Mouse (Mus musculus) ES-E14 (cell line): ENCODE measurements around the gene Mast4. TPM values are rescaled to one million over a fixed set of nuclear protein-coding genes. Genes with fewer than 3 reads are reported as not detected.

Experiments
- DNase-seq: peaks from one replicate; pipeline ENCODE4 v3.0.0-alpha.2; 2013; ENCODE audit warnings: low read depth, low spot score
- H3K27ac ChIP-seq: 2 replicates; pipeline ENCODE4 v1.5.1; 2012; ENCODE audit warnings: low read depth, mild to moderate bottlenecking, low read length, moderate library complexity, mixed read lengths; ENCODE audit not compliant: poor library complexity, insufficient read depth, severe bottlenecking
- H3K36me3 ChIP-seq: 2 replicates; pipeline ENCODE4 v1.6.1; 2012; ENCODE audit warnings: mild to moderate bottlenecking, low read length, moderate library complexity, mixed read lengths; ENCODE audit not compliant: control insufficient read depth, poor library complexity, insufficient read depth, severe bottlenecking
- H3K4me1 ChIP-seq, 2 experiments: fragments of 150-350 bp in 1 of 2; sonication (generic) in 1 of 2; 2 replicates each; pipeline ENCODE4 v1.6.1; 2012; ENCODE audit warnings: low read length in 2 of 2, mild to moderate bottlenecking in 1 of 2, mixed read lengths in 1 of 2; ENCODE audit not compliant: control insufficient read depth in 2 of 2, insufficient read depth in 2 of 2, poor library complexity in 1 of 2
- H3K4me3 ChIP-seq, 2 experiments: fragments of 150-350 bp in 1 of 2; sonication (generic) in 1 of 2; 2 replicates each; pipeline ENCODE4 v1.5.1; 2012; ENCODE audit warnings: low read length in 2 of 2, low read depth in 1 of 2, mild to moderate bottlenecking in 1 of 2, mixed read lengths in 1 of 2; ENCODE audit not compliant: insufficient read depth in 1 of 2, poor library complexity in 1 of 2, severe bottlenecking in 1 of 2
- H3K9ac ChIP-seq: 2 replicates; pipeline ENCODE4 v1.6.1; 2012; ENCODE audit warnings: low read depth, mild to moderate bottlenecking, low read length, mixed read lengths; ENCODE audit not compliant: poor library complexity, insufficient read depth, severe bottlenecking
- H3K9me3 ChIP-seq: fragments of 150-350 bp; sonication (generic); 2 replicates; pipeline ENCODE4 v1.6.1; 2012; ENCODE audit warnings: low read depth, mild to moderate bottlenecking, low read length; ENCODE audit not compliant: control insufficient read depth, insufficient read depth
- CHD2 ChIP-seq: IDR thresholded peaks from 2 replicates; pipeline ENCODE4 v1.6.1; 2014; ENCODE audit warnings: mild to moderate bottlenecking, low read depth, low read length, inconsistent platforms
- HCFC1 ChIP-seq: IDR thresholded peaks from 2 replicates; pipeline ENCODE4 v1.6.1; 2012; ENCODE audit warnings: low read length, inconsistent platforms, borderline replicate concordance; ENCODE audit not compliant: insufficient read depth
- MAFK ChIP-seq: IDR thresholded peaks from 2 replicates; pipeline ENCODE4 v1.6.1; 2014; ENCODE audit warnings: mild to moderate bottlenecking, low read depth, low read length, inconsistent platforms; ENCODE audit not compliant: insufficient read depth
- ZC3H11A ChIP-seq: IDR thresholded peaks from 2 replicates; pipeline ENCODE4 v1.6.1; 2012; ENCODE audit warnings: low read depth, mild to moderate bottlenecking, inconsistent platforms, low read length, borderline replicate concordance
- ZNF384 ChIP-seq: IDR thresholded peaks from 2 replicates; pipeline ENCODE4 v1.6.1; 2012; ENCODE audit warnings: low read depth, low read length, inconsistent platforms
- in situ Hi-C, 2 experiments: fragments of 600-800 bp; cut with MboI; formaldehyde crosslinking; loops; one replicate each; pipeline ENCODE4 v1.15.1; 2025; ENCODE audit warnings: low sequenced_read_pairs in 2 of 2, inconsistent platforms in 1 of 2; ENCODE audit not compliant: unreplicated experiment in 2 of 2
- total RNA-seq: library from RNA; depleted of rRNA; stranded (reverse); fragments of 300-350 nt; gene quantifications from 2 replicates; pipeline ENCODE4 v1.2.3, GENCODE M21; 2012

Mast4 gene
- total RNA-seq, 1 experiment: 8.3 TPM

GRCm38 (mm10) chr13:103253077-103253476 is 81.2 kb downstream of the Mast4 start:
- H3K4me1 ChIP-seq: no peaks in the 10 kb centered on the region
- no peak for TF ChIP-seq MAFK
- no peak for TF ChIP-seq ZNF384
- no peak for TF ChIP-seq ZC3H11A
- TF ChIP-seq HCFC1: no peak
- TF ChIP-seq CHD2: no peak
- no peak overlapping the region for H3K27ac ChIP-seq
- no peaks in the 10 kb centered on the region for H3K9me3 ChIP-seq
- H3K36me3 ChIP-seq: no peaks in the 10 kb centered on the region
- in situ Hi-C loops: no loop called here
- H3K4me3 ChIP-seq: no peak overlapping the region
- DNase-seq: no peak
- no peak overlapping the region for H3K9ac ChIP-seq

GRCm38 (mm10) chr13:103248102-103249054 is 85.9 kb downstream of the Mast4 start:
- H3K9ac ChIP-seq: no peak overlapping the region
- no peak for DNase-seq
- no peak overlapping the region for H3K27ac ChIP-seq
- no peaks in the 10 kb centered on the region for H3K9me3 ChIP-seq
- H3K36me3 ChIP-seq: no peaks in the 10 kb centered on the region
- no peaks in the 10 kb centered on the region for H3K4me1 ChIP-seq
- TF ChIP-seq CHD2 (no peak), ZC3H11A (no peak), ZNF384 (no peak), MAFK (no peak), HCFC1 (no peak)
- in situ Hi-C loops: no loop called here
- no peak overlapping the region for H3K4me3 ChIP-seq

- no peaks in the 10 kb centered on the region for H3K9me3 ChIP-seq
- H3K4me3 ChIP-seq: no peak overlapping the region
- no peaks in the 10 kb centered on the region for H3K4me1 ChIP-seq
- in situ Hi-C loops: no loop called here
- H3K36me3 ChIP-seq: no peaks in the 10 kb centered on the region
- H3K27ac ChIP-seq: no peak overlapping the region
- no peak overlapping the region for H3K9ac ChIP-seq
- DNase-seq: no peak
- TF ChIP-seq MAFK (no peak), CHD2 (no peak), ZC3H11A (no peak), HCFC1 (no peak), ZNF384 (no peak)
Measured at GRCm38 (mm10) chr13:103246973-103247718, 87.2 kb downstream of the Mast4 start.

- Histone ChIP-seq H3K9me3 (no peaks in the 10 kb centered on the region), H3K9ac (no peak overlapping the region), H3K4me3 (no peak overlapping the region), H3K4me1 (no peaks in the 10 kb centered on the region), H3K36me3 (no peaks in the 10 kb centered on the region), H3K27ac (no peak overlapping the region)
- no peak for TF ChIP-seq CHD2
- TF ChIP-seq HCFC1: no peak
- no peak for TF ChIP-seq ZC3H11A
- no peak for TF ChIP-seq ZNF384
- TF ChIP-seq MAFK: no peak
- no peak for DNase-seq
- in situ Hi-C loops: no loop called here
Measured at GRCm38 (mm10) chr13:103245431-103245830, 88.9 kb downstream of the Mast4 start.
